Mouse (Mus musculus) left cerebral cortex, adult 2 months (tissue): ENCODE data around the gene Inppl1. TPM values are rescaled to one million over a fixed set of nuclear protein-coding genes. Genes with fewer than 3 reads are reported as not detected.

Source experiments
- DNase-seq, 2 experiments: peaks; one replicate each; pipeline ENCODE4 v3.0.0; 2021 to 2022; ENCODE audit warnings: low spot score in 2 of 2, mixed read lengths in 1 of 2; ENCODE audit errors: extremely low spot score in 1 of 2
- H3K27ac ChIP-seq: fragments of 200-600 bp; 2 replicates; pipeline ENCODE4 v1.8.1; 2022
- H3K4me3 ChIP-seq: fragments of 200-600 bp; 2 replicates; pipeline ENCODE4 v1.8.1; 2022
- CTCF ChIP-seq: fragments of 200-600 bp; IDR thresholded peaks from 2 replicates; pipeline ENCODE4 v1.8.1; 2022; ENCODE audit warnings: antibody characterized with exemption, mild to moderate bottlenecking, moderate library complexity
- intact Hi-C: fragments of 180-260 bp; cut with DNase I; formaldehyde crosslinking; loops from one replicate; pipeline ENCODE4 v1.15.1; 2025
- long read RNA-seq, 2 experiments: library from polyadenylated mRNA; stranded (forward); transcript quantifications; one replicate each; pipeline ENCODE4 v2.0.0; 2021; ENCODE audit warnings: borderline mapping rate in 2 of 2
- total RNA-seq, 2 experiments: library from RNA; stranded (reverse); gene quantifications; 2 replicates each; pipeline ENCODE4 v1.2.3; 2021

Gene Inppl1
- 10 to 100 TPM; 28.1 to 34.7 TPM for total RNA-seq
- long read RNA-seq, experiment 1, full-length matches to known transcripts: 5 of 21 reads
- long read RNA-seq, experiment 1, partial matches to known transcripts: 9 of 21 reads
- long read RNA-seq, experiment 1, other reads (novel, unspliced or antisense): 7 of 21 reads
- long read RNA-seq, experiment 2, full-length matches to known transcripts: 3 of 15 reads
- long read RNA-seq, experiment 2, partial matches to known transcripts: 5 of 15 reads
- long read RNA-seq, experiment 2, other reads (novel, unspliced or antisense): 7 of 15 reads

DNA sequence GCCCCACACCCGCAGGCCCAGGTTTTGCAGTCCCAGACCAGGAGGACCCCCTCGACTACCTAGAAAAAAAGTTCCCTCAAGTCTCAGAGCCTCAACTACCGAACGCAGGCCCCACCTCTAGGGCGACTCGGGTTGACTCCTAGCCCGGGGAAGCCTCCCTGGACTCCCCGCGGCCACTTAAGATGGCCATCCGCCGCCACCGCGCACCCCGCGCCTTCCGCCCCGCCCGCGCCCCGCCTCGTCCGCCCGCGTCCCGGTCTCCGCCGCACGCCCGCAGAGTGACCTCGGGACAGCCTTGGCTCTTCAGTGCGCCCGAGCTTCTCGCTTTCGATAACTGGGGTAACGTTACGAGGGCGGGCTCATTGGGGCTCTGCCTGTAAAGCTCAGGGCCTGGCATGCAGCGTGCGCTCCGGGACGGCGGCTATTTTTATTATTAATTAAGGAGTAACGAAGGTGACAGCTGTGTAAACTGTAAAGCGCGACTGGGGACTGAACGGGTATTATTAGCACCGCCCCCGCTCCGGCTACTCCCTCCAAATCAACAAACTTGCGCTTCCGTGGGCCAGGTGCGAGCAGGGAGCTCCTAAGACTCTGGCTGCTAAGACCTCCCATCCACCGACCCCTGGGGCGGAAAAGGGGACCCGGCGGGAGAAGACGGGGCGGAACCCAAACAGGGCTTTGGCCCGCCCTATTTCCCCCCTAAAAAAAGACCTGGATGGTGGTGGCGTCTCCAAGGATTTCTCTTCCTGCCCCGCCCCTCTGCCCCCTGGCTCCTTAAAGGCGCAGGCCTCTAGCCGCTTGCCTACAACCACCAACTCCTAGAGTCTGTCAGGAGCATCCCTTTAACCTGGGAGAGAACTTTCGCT is at the start of gene Inppl1:
Gene Inppl1 (minus strand): TSS at position 624 of the 866 bp plus-strand sequence.
- intact Hi-C loops: loop anchor here (1.0 to 5.0 kb wide), 2 partner anchors 44 to 58 kb away; no protein-coding TSS in a partner anchor
- H3K27ac ChIP-seq: peak within 1 kb of the TSS; percentile 91
- TF ChIP-seq CTCF: peak; percentile 53

DNA sequence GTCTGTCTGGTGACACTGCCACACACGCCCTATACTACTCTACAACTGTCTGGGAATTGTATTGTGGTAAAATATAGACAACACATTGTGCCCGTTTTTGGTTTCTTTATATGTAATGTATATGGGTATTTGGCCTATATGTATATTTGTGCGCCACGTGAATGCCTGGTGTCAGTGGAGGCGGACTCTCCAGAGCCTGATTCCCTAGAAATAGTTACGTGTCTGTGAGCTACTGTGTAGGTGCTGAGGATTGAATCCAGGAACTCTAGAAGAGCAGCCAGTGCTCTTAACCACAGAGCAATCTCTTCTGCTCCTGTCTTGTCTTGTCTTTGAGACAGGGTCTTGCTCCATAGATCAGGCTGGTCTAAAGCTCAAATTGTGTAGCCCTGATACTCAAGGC is 48.2 kb upstream of the Inppl1 start:
- Histone ChIP-seq H3K4me3 (no peak overlapping the region), H3K27ac (no peak overlapping the region)
- DNase-seq: no peak
- intact Hi-C loops: no loop called here
- no peak for TF ChIP-seq CTCF

More for the DNA sequence above, at the start of gene Inppl1:
- H3K4me3 ChIP-seq: peak within 1 kb of the TSS; percentile 77
- DNase-seq: peak; percentile 75 to 77

DNA sequence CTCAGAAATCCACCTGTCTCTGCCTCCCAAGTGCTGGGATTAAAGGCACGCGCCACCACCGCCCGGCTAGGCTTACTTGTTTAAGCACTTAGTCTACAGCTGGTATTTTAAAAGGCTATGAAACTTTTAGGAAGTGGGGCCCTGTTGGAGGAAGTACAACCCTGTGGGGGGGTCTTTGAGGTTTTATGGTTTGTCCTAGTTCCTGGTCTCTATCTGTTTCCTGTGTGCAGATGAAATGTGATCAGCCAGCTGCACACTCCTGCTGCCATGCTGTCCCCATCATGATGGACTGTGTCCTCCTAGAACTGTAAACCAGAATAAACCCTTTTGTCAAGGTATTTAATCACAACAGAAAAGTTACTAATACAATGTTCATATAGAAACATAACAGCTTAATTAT is 46.1 kb upstream of the Inppl1 start:
- no peak overlapping the region for H3K27ac ChIP-seq
- DNase-seq: no peak
- no peak overlapping the region for H3K4me3 ChIP-seq
- TF ChIP-seq CTCF: no peak
- intact Hi-C loops: loop anchor here (5.0 kb wide), 1 partner anchor 47 kb away; the partner anchor contains the start of gene Inppl1

DNA sequence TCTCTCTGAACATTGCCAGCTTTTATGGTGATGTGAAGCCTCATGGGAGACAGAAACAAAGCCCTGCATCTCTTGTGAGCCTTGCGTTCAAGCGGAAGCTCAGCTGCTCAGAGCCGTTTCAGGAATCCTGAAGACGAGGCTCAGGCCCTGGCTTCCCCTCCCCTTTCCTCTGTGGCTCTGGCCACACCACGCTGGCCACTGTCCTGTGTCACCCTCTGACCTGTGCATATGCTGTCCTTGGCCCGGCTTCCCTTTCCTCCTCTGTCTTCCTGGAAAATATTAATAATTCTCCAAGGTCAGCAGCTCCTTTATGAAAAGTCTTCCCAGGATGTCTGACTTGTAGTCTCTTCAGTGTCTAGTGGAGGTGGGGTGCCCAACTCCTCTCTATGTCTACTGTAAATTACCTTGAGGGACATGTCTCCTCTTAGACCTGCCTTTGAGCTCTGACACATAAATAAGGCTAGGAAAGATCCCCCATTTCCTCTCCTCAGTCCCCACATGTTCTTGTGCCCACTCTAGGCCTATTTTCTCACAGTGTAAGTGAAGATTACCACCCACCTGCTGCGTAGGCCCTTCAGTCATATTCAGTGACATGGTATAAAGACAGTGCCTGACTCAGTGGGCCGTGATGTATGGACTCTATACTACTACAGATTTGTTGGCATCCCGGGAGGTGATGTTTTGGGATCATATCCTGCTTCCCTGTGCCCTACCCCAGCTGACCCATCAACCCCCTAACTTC is 44.6 kb upstream of the Inppl1 start:
- DNase-seq: no peak
- no peak overlapping the region for H3K27ac ChIP-seq
- intact Hi-C loops: loop anchor here (5.0 kb wide), 1 partner anchor 45 kb away; the partner anchor contains the start of gene Inppl1
- TF ChIP-seq CTCF: no peak
- H3K4me3 ChIP-seq: no peak overlapping the region

DNA sequence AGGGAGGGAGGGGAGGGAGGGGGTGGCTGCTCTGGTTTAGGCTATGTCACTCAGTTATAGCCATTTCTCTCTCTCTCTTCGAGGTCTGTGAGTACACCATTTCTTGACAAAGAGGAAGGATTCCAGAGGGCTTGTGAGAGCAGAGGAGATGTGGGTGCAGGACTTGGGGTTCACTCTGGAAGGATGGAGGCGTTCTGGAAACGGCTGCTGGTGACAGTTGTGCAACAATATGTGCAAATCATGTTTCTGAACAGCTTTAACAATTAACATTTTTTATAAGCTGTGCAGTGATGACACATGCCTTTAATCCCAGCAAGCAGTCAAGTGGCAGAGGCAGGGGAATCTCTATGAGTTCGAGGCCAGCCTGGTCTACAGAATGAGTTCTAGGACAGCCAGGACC is 42.8 kb upstream of the Inppl1 start:
- intact Hi-C loops: loop anchor here (5.0 kb wide), 1 partner anchor 44 kb away; the partner anchor contains the start of gene Inppl1
- no peak for TF ChIP-seq CTCF
- no peak for DNase-seq
- H3K27ac ChIP-seq: no peak overlapping the region
- H3K4me3 ChIP-seq: no peak overlapping the region

DNA sequence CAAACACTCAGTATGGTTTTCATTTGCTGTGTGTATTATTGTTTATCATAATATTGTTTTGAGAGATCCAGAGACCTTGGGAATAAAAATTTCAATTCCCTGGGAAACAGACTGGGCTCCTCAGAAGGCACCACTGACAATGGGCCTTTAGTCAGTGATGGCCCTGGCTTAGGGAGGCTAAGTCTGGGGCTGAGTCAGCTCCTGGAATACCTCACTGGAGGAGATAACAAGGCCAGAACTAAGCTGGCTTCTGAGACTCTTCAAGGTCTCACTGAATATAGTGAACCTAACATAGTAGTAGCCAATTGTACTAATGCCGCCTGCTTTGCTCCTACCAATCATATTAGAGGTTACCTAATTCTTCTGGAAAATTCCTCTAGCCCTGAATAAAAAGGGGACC is 37.9 kb upstream of the Inppl1 start:
- no peak overlapping the region for H3K27ac ChIP-seq
- no peak for DNase-seq
- TF ChIP-seq CTCF: no peak
- intact Hi-C loops: no loop called here
- H3K4me3 ChIP-seq: no peak overlapping the region

DNA sequence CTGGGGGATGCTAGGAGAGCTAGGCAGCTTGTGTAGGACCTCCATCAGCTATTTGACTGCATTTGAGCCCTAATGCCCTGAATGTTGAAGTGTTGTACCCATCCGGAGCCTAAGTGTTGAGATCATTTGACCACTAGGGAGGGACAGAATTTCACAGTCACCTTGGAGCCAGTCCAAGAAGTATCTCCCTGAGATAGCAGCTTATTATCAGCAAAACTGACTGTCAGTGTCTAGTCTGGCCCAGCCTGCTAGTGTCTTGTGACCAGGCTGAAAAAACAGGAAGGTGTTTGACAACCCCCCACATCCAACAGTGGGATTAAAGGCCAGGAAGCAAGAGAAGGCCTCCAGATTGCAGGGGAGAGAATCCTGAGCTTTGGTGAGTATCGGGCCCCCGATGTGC is 33.3 kb upstream of the Inppl1 start:
- no peak for DNase-seq
- no peak overlapping the region for H3K27ac ChIP-seq
- no peak overlapping the region for H3K4me3 ChIP-seq
- intact Hi-C loops: no loop called here
- no peak for TF ChIP-seq CTCF

DNA sequence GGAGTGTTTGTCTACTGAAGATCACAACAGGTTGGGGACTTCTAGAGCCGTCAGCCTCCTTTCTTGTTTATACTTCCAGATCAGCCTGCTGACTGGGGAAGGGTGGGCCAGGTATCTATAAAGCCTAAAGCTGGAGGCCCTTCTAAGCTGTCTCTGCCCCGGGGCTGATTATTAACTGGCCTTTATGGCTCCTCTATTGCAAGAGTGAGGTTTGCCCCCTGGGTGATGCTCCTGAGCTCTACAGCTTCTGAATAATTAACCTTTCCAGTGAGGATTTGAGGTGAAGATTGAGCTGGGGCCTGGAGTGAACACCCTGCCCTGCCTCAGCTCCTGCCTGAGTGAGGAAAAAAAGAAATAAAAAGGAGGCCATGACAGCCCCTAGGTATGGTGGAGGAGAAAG is 32.6 kb upstream of the Inppl1 start, which contains the start of gene Folr1:
Gene Folr1 (minus strand): TSS at position 160 of the 400 bp plus-strand sequence.
- intact Hi-C loops: no loop called here
- Histone ChIP-seq H3K4me3 (no peak within 1 kb of the TSS), H3K27ac (no peak within 1 kb of the TSS)
- no peak for DNase-seq
- no peak for TF ChIP-seq CTCF

DNA sequence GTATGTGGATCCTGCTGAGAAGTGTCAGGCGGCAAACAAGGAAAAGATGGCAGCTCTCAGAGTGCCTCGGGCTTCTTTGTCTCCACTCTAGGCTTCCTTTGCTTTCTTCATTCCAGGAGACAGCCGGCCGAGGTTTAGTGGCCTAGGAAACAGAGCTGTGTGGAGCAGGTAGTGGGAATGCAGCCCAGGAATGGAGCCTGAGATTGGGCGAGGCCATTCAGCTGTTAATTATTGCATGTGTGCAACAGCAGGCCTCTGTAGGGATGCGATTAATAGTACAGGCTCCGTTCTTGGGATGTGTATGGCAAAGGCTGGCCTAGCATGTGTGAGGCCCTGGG is 31.1 kb upstream of the Inppl1 start:
- intact Hi-C loops: no loop called here

DNA sequence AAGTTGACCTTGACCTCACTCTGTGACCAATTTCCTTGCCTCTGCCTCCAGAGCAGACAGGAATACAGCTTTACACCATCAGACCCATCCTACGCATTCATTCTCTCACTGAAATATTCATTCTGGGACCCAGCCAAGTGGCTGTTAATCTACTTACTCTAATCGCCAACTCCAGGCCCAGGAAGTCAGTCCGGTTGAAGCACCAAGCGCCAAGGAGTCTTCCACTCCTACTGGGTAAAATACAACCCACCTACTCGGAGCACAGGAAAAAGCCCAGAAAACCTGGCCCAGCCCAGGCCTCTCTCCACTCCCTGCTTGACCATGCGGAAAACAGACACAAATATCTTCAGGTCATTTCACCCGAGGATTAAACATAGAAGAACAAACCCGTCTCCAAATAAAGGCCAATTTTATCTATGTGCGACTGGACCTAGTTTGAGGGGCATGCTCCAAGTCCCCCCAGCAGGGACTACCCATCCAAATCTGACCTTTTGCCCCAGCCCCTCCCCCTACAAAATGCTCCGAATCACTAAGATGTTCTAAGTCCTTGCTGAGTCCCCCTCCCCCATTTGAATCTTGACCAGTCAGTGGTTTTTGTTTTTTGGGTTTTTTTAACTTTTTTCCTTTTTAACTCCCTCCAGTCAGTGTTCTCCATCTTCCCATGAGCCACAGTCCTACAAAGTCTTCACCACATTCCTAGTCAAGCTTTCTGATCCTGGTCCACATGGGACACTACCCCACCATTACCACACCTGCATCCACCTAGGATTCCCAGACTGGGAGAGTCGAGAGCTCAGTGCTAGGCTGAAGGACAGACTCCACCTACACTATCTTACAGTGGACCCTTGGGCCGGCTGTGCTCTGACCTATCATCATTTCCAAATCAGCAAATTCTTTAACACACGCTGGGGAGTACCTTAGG is 30.5 kb upstream of the Inppl1 start:
- TF ChIP-seq CTCF: no peak
- intact Hi-C loops: no loop called here
- no peak overlapping the region for H3K27ac ChIP-seq
- no peak overlapping the region for H3K4me3 ChIP-seq
- DNase-seq: no peak

More for the DNA sequence above, 31.1 kb upstream of the Inppl1 start:
- TF ChIP-seq CTCF: no peak
- DNase-seq: no peak
- Histone ChIP-seq H3K4me3 (no peak overlapping the region), H3K27ac (no peak overlapping the region)

DNA sequence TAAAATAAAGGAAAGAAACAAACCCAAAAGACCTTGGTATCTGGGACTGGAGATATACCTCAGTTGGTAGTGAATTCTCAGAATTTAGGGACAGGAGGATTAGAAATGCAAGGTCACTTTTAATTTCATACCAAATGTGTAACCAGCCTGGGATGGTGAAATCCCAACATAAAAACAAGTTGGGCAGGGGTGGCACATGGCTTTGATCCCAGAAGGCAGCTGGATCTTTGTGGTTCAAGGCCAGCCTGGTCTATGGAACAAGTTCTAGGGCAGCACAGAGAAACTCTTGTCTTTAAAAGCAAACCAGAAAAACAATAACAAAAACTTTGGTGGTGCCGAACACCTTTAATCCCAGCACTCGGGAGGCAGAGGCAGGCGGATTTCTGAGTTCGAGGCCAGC is 29.5 kb upstream of the Inppl1 start:
- intact Hi-C loops: no loop called here
- Histone ChIP-seq H3K4me3 (no peak overlapping the region), H3K27ac (no peak overlapping the region)
- DNase-seq: no peak
- TF ChIP-seq CTCF: no peak
